Mouse (Mus musculus): Measurements from ENCODE around the gene Rap1b.
"Not testable (repeated sequence)": the region's sequence is repeated elsewhere in the genome, so short reads cannot be mapped to it uniquely, and the experiment has no call there.

Gene Rap1b

DNA sequence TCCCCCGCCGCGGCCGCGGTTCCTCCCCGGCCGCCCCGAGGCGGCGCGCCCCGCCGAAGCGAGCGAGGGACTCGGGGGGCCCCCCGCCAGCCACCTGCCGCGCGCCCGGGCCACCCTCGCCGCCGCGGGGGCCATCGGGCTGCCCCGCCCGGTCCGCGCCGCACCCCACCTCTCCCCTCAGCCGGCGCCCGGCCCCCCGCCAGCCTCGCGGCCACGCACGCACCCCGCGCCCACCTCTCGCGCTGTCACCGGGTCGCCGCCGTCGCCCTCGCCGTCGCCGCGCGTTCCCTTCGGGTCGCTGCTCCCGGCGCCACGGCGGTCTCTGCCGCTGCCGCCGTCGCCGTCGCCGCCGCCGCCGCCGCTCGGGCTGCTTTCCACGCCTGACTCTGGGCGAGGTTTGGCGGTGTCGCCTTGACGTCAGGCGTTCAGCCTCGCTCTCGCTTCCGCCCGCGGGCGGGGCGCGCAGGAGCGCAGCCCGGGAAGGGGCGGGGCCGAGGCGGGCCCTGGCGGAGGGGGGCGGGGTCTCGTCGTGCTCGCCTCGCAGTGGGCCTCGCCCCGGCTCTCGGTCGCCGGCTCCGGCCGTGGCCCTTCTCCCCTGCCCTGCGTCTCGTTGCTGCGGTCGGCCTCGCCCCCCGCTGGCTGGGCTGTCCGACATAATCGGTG lies at the start of gene Rap1b:
TSS of gene Rap1b (minus strand) at position 439 of the 663 bp plus-strand sequence.
- in situ Hi-C loops (cut with MboI; ENCODE audit: low pct_unique_long_range_greater_than_20kb in 1 of 2, low sequenced_read_pairs in 2 of 2, unreplicated experiment in 1 of 2): no loop called here

DNA sequence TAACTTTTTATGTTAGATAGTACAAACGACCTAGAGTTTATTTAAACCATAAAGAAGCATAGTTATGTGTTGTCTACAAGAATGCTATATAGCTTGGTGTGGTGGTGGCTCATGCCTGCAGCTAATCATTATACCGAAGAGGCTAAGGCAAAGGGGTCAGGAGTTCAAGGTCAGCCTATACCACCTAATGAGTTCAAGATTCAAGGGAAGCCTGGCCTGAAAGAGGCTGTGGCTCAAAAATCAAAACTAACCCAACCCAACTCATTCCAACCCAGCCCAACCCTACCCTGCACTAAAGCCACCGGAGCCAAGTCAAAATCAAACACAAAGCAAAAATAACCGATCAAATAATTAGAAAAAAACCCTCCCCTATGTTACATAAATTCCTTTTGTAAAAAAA lies 49.4 kb upstream of the Rap1b start:
- in situ Hi-C loops (cut with MboI; ENCODE audit: low pct_unique_long_range_greater_than_20kb in 1 of 2, low sequenced_read_pairs in 2 of 2, unreplicated experiment in 1 of 2): no loop called here

GRCm38 (mm10) chr10:117894114-117895035 lies 48.5 kb upstream of the Rap1b start:
- in situ Hi-C loops (cut with MboI; ENCODE audit: low pct_unique_long_range_greater_than_20kb in 1 of 2, low sequenced_read_pairs in 2 of 2, unreplicated experiment in 1 of 2): no loop called here

DNA sequence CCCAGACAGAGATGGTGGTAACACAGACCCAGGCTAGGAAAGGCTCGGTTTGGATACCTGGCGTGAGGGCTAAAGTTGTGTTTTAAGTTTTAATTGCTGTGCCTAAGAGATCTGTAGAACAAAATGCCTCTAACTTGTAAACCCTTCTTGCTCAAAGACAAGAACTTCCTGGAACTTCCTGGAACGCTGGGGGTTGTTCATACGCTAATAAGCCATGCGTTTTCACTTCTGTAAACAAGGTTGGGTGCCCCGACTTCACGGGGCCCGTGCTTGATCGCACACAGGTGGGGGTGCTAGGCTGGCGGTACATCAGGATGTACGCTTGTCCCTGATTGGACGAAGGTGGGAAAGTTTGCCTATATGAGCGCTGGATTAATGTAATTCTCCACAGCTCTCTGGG lies 47.3 kb upstream of the Rap1b start:
- in situ Hi-C loops (cut with MboI; ENCODE audit: low pct_unique_long_range_greater_than_20kb in 1 of 2, low sequenced_read_pairs in 2 of 2, unreplicated experiment in 1 of 2): not testable (repeated sequence)

GRCm38 (mm10) chr10:117891327-117891726 lies 45.5 kb upstream of the Rap1b start:
- in situ Hi-C loops (cut with MboI; ENCODE audit: low pct_unique_long_range_greater_than_20kb in 1 of 2, low sequenced_read_pairs in 2 of 2, unreplicated experiment in 1 of 2): no loop called here

DNA sequence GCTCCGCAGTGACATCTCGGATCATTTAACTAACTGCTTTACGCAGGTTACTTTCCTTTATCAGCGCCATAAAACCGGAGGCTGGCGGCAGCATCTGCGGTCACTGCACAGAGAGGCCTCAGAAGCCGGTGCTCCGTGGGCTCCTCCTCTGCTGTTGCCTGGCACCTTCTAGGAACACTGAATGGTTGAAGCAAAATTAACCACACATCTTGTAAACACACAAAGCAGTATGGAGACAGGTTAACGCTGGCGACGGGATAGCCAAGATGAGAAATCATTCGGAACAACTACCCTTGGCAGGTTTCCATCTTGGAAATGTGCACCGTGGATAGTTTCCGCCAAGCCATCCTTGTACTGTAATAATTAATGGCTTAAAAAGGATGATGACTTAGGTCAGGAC lies 43.0 kb upstream of the Rap1b start:
- in situ Hi-C loops (cut with MboI; ENCODE audit: low pct_unique_long_range_greater_than_20kb in 1 of 2, low sequenced_read_pairs in 2 of 2, unreplicated experiment in 1 of 2): no loop called here

GRCm38 (mm10) chr10:117885358-117885757 lies 39.5 kb upstream of the Rap1b start:
- in situ Hi-C loops (cut with MboI; ENCODE audit: low pct_unique_long_range_greater_than_20kb in 1 of 2, low sequenced_read_pairs in 2 of 2, unreplicated experiment in 1 of 2): no loop called here

- in situ Hi-C loops (cut with MboI; ENCODE audit: low pct_unique_long_range_greater_than_20kb in 1 of 2, low sequenced_read_pairs in 2 of 2, unreplicated experiment in 1 of 2): no loop called here
Measured at GRCm38 (mm10) chr10:117884760-117885159, 38.9 kb upstream of the Rap1b start.

DNA sequence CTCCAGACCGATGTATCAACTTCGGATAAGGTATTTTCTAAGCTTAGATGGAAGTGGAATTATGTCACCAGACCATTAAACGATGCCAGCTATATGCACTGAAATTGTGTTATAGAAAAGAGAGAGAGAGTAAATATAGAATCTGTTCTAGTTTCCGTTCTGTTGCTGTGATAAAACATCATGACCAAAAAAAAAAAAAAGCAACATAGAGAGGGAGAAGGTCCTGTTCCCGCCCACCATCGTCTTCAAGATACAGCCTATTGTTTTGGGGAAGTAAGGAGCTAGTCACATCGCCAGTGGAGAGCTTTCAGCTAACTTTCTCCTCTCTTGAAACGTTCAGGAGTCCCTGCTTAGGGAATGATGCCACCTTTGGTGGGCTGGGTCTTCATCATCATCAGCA lies 37.6 kb upstream of the Rap1b start:
- in situ Hi-C loops (cut with MboI; ENCODE audit: low pct_unique_long_range_greater_than_20kb in 1 of 2, low sequenced_read_pairs in 2 of 2, unreplicated experiment in 1 of 2): no loop called here

DNA sequence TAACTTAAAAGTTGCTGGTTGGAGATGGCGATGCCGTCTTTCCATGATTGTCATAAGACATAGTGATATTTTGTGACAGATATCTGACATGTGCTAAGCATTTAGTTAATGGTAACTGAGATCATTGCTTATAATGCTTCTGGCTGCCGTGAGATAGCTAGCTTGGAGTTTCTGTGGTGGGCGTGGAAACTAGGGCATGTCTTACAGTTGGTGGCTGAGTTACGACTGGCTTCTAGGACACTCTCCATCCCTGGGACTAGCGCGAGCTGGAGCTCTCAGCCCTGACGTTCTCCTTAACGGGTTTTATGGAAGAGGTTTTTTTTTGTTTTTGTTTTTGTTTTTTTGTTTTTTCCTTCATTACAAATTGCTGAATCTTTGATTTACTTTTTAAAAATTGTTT lies 32.8 kb upstream of the Rap1b start:
- in situ Hi-C loops (cut with MboI; ENCODE audit: low pct_unique_long_range_greater_than_20kb in 1 of 2, low sequenced_read_pairs in 2 of 2, unreplicated experiment in 1 of 2): no loop called here

GRCm38 (mm10) chr10:117876801-117877200 lies 31.0 kb upstream of the Rap1b start:
- in situ Hi-C loops (cut with MboI; ENCODE audit: low pct_unique_long_range_greater_than_20kb in 1 of 2, low sequenced_read_pairs in 2 of 2, unreplicated experiment in 1 of 2): no loop called here

DNA sequence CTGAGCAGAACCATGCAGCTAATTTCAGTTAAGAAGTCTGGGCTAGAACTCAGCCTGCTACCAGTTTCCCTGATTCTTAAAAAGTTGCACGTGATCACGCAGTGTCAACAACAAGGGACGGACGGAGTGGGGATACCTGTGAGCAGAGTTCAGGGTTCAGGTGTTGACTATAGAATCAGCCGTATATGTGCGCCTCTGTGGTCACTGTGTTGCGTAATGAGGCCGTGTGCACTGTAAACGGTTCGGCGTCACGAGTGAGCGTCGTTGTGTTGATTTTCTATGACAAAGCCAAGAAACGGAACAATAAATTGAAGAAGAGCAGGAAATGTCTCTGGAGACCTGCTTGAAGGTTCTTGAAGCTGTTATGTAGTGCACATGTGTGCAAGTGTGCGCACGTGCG lies 30.6 kb upstream of the Rap1b start:
- in situ Hi-C loops (cut with MboI; ENCODE audit: low pct_unique_long_range_greater_than_20kb in 1 of 2, low sequenced_read_pairs in 2 of 2, unreplicated experiment in 1 of 2): no loop called here

- in situ Hi-C loops (cut with MboI; ENCODE audit: low pct_unique_long_range_greater_than_20kb in 1 of 2, low sequenced_read_pairs in 2 of 2, unreplicated experiment in 1 of 2): no loop called here
Measured at GRCm38 (mm10) chr10:117874936-117875335, 29.1 kb upstream of the Rap1b start.

GRCm38 (mm10) chr10:117873952-117874351 lies 28.1 kb upstream of the Rap1b start:
- in situ Hi-C loops (cut with MboI; ENCODE audit: low pct_unique_long_range_greater_than_20kb in 1 of 2, low sequenced_read_pairs in 2 of 2, unreplicated experiment in 1 of 2): no loop called here

GRCm38 (mm10) chr10:117872468-117872867 lies 26.6 kb upstream of the Rap1b start:
- in situ Hi-C loops (cut with MboI; ENCODE audit: low pct_unique_long_range_greater_than_20kb in 1 of 2, low sequenced_read_pairs in 2 of 2, unreplicated experiment in 1 of 2): no loop called here

DNA sequence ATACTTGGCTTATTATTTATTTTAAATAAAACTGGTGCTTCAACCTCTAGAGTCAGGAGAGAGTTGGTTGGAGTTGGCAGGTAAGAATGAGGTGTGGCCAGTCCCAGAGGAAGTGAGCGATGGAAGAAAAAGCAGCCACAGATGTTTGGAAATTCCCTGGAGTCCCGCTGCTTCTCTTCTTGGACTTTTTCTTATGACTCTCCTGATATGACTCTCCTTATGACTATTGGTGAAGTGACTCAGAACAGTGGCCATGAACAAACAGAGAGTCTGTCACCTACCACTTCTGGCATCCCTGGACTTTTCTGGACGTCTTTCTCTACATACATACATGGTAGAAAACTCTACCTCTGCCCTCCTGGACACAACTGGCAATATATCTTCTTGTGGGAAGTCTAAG lies 21.5 kb upstream of the Rap1b start:
- in situ Hi-C loops (cut with MboI; ENCODE audit: low pct_unique_long_range_greater_than_20kb in 1 of 2, low sequenced_read_pairs in 2 of 2, unreplicated experiment in 1 of 2): no loop called here

DNA sequence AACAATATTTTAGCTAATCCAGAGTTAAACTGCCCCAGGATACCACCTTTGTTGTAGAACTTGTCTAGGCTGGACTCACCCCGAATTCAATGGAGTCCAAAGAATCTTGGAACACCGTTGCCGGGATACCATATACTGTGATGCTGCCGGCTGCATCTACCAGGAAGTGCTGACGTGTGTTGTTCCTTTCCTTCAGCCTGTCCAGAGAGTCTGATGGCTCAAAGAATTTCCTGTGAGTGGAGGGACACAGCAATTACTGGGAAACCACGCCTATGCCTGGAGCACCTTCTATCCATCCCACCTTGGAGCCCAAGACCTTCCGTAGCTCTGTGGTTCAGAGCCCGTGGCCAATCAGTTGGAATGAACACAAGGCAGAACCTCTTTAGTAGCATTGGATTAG lies 20.8 kb upstream of the Rap1b start:
- in situ Hi-C loops (cut with MboI; ENCODE audit: low pct_unique_long_range_greater_than_20kb in 1 of 2, low sequenced_read_pairs in 2 of 2, unreplicated experiment in 1 of 2): no loop called here

GRCm38 (mm10) chr10:117864695-117865094 lies 18.9 kb upstream of the Rap1b start:
- in situ Hi-C loops (cut with MboI; ENCODE audit: low pct_unique_long_range_greater_than_20kb in 1 of 2, low sequenced_read_pairs in 2 of 2, unreplicated experiment in 1 of 2): no loop called here

DNA sequence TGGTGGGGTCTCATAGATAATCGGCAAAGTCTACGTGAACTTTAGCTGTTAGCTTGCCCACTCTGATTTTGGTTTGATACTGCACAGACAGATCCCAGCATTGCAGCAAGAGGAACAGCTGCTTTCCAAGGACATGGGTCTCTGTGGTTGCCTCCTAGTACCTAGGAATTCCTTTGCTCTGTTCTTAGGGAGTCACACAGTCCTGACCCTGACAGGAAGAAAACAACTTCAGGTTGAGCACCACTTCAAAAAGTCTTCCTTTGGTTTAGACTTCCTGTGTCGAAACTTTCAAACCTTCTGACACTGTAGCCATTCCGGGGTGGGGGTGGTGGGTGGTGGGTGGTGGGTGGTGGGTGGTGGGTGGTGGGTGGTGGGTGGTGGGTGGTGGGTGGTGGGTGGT lies 18.4 kb upstream of the Rap1b start:
- in situ Hi-C loops (cut with MboI; ENCODE audit: low pct_unique_long_range_greater_than_20kb in 1 of 2, low sequenced_read_pairs in 2 of 2, unreplicated experiment in 1 of 2): no loop called here

Measured in mouse embryonic stem cell (cell line).